Mouse (Mus musculus) embryonic fibroblast, embryonic 13.5 days (primary cell): ENCODE data around the gene Ubtd2. TPM values are rescaled to one million over a fixed set of nuclear protein-coding genes. Genes with fewer than 3 reads are reported as not detected.
"Not testable (repeated sequence)": the region's sequence is repeated elsewhere in the genome, so short reads cannot be mapped to it uniquely, and the experiment has no call there.

Experiments
- H3K27ac ChIP-seq: 2 replicates; pipeline ENCODE4 v1.5.1; 2012; ENCODE audit warnings: low read length, control low read depth, inconsistent platforms; ENCODE audit not compliant: insufficient read depth
- H3K4me1 ChIP-seq: 2 replicates; pipeline ENCODE4 v1.6.1; 2011; ENCODE audit warnings: low read length; ENCODE audit not compliant: control insufficient read depth, insufficient read depth
- H3K4me3 ChIP-seq: 2 replicates; pipeline ENCODE4 v1.5.1; 2011; ENCODE audit warnings: mild to moderate bottlenecking, control low read depth, low read length; ENCODE audit not compliant: insufficient read depth
- CTCF ChIP-seq: IDR thresholded peaks from 2 replicates; pipeline ENCODE4 v1.5.1; 2011; ENCODE audit warnings: mild to moderate bottlenecking, control low read depth, low read length, moderate library complexity, borderline replicate concordance; ENCODE audit not compliant: insufficient read depth
- POLR2A ChIP-seq: IDR thresholded peaks from 2 replicates; pipeline ENCODE4 v1.6.1; 2011; ENCODE audit warnings: low read depth, mild to moderate bottlenecking, control low read depth, low read length, moderate library complexity
- polyA plus RNA-seq: library from polyadenylated mRNA; stranded (reverse); fragments of >200 nt; gene quantifications from 2 replicates; pipeline ENCODE4 v1.2.4, GENCODE M21; 2011; ENCODE audit warnings: low read depth; ENCODE audit not compliant: missing spikeins, insufficient read length

The Ubtd2 gene
- polyA plus RNA-seq, 1 experiment = 47.0 TPM

DNA sequence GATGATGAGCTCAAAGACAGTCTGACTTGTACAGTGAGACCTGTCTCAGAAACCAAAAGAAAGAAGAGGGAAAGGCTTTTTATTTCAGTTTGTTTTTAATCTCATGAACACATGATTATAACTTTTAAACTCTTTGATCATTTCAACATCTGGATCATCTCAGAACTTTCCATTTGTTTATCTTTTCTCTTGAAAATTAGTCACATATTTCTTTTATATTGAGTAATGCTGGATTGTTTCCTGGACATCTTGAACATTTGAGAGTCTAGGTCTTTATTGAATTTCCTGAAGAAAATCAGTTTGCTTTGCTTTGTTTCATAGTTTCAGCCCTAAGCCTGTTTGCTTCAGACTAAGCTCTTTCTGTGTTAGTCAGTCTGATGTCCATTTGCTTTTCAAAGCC lies 33.2 kb downstream of the Ubtd2 start:
- Histone ChIP-seq H3K4me3 (no peak overlapping the region), H3K4me1 (peaks cover 4% of the 10 kb centered on the region; the same call in 1 of the 2 replicates), H3K27ac (peak overlapping the region; percentile 73)
- TF ChIP-seq CTCF = no peak
- no peak for TF ChIP-seq POLR2A

- Histone ChIP-seq H3K4me3 (no peak overlapping the region), H3K4me1 (peaks cover 4% of the 10 kb centered on the region; the same call in 1 of the 2 replicates), H3K27ac (peak overlapping the region; percentile 73)
- TF ChIP-seq CTCF = no peak
- no peak for TF ChIP-seq POLR2A
Measured at GRCm38 (mm10) chr11:32488808-32489670, 33.9 kb downstream of the Ubtd2 start.

- H3K27ac ChIP-seq = no peak overlapping the region
- H3K4me3 ChIP-seq = no peak overlapping the region
- peaks cover 4% of the 10 kb centered on the region; the same call in 1 of the 2 replicates for H3K4me1 ChIP-seq
- TF ChIP-seq POLR2A (no peak), CTCF (no peak)
Measured at GRCm38 (mm10) chr11:32491079-32491478, 35.9 kb downstream of the Ubtd2 start.

GRCm38 (mm10) chr11:32493312-32493711 lies 38.1 kb downstream of the Ubtd2 start:
- Histone ChIP-seq H3K4me3 (no peak overlapping the region), H3K27ac (no peak overlapping the region), H3K4me1 (peaks cover 4% of the 10 kb centered on the region; the same call in 1 of the 2 replicates)
- TF ChIP-seq POLR2A (no peak), CTCF (no peak)

DNA sequence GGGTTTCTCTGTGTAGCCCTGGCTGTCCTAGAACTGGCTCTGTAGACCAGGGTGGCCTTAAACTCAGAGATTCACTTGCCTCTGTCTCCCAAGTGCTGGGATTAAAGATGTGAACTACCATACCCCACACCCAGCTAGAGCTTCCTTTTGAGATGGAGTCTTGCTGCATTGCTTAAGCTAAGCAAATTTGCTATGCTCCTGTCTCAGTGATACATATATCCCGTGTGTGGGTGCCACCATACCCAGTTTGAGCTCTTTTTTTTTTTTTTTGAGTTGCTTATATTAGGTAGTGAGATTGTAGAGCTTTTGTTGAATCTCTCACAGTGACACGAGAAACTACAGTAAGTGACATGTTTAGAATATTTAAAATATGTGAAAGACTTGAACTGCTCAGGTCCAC lies 40.1 kb downstream of the Ubtd2 start:
- TF ChIP-seq CTCF = no peak
- TF ChIP-seq POLR2A = no peak
- Histone ChIP-seq H3K4me1 (no peaks in the 10 kb centered on the region), H3K4me3 (no peak overlapping the region), H3K27ac (no peak overlapping the region)

DNA sequence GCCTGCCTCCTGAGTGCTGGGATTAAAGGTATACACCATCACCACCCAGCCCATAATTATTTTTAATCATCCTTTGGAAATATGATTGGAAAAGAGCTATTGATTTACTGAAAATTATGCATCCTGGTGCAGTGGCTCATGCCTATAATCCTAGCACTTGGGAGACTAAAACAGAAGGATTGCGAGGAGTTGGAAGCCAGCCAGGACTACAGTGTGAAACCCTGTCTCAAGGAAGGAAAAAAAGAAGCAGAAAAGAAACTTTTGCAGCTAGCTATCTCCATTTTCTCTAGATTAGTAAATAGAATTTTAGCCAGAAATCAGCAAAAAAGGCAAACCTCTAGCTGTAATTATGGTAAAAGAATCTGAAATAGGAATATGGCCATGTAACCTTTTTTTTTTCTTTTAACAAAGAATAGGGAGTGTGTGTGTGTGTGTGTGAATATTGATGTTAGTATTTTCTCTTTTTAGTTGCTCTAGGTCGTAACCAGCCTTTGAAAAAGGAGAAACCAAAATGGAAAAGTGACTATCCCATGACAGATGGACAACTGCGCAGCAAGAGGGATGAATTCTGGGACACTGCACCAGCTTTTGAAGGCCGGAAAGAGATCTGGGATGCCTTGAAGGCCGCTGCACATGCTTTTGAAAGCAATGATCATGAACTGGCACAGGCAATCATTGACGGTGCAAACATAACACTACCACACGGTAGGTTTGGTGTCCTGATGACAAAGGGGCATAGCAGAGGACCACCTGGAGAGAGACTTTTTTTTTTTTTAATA lies 43.8 kb downstream of the Ubtd2 start:
- no peaks in the 10 kb centered on the region for H3K4me1 ChIP-seq
- no peak overlapping the region for H3K4me3 ChIP-seq
- TF ChIP-seq CTCF (no peak), POLR2A (no peak)
- no peak overlapping the region for H3K27ac ChIP-seq

DNA sequence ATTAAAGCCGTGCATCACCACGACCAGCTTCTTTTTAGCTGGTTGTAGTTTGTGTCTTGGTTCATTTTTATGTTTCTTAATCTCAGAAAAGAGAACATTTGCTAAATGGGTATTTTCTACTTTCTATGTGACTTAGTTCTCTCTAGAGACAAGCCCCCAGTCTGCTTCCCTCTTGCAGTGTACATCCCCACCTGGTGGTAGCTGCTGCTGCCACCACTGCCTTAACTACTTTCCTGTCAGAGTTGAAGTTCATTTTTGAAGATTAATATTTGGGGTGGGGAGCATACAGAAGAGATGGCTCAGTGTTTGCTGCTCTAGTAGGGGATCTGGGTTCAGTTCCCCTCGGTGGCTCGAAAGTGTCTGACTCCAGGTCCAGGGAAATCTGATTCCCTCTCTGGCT lies 44.8 kb downstream of the Ubtd2 start:
- TF ChIP-seq POLR2A = no peak
- TF ChIP-seq CTCF = no peak
- Histone ChIP-seq H3K4me3 (no peak overlapping the region), H3K4me1 (no peaks in the 10 kb centered on the region), H3K27ac (no peak overlapping the region)

GRCm38 (mm10) chr11:32503711-32504110 lies 48.5 kb downstream of the Ubtd2 start:
- H3K4me1 ChIP-seq = no peaks in the 10 kb centered on the region
- no peak overlapping the region for H3K4me3 ChIP-seq
- TF ChIP-seq POLR2A = no peak
- TF ChIP-seq CTCF = no peak
- H3K27ac ChIP-seq = no peak overlapping the region

- Histone ChIP-seq H3K4me1 (no peaks in the 10 kb centered on the region), H3K4me3 (no peak overlapping the region)
- TF ChIP-seq POLR2A (no peak), CTCF (no peak)
Measured at GRCm38 (mm10) chr11:32505091-32505739, 50.0 kb downstream of the Ubtd2 start.

DNA sequence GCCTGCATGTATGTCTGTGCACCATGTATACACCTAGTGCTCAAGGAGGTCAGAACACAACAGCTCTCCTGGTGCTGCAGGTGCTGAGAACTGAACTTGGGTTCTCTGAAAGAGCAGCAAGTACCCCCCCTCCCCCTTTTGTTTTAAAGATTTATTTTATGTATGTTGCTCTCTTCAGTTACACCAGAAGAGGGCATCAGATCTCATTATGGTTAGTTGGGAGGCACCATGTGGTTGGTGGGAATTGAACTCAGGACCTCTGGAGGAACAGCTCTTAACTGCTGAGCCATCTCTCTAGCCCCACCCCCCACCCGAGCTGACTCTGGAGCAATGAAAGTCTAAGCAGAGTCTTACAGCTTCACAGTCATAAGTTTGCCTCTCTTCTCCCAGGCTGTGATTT lies 55.8 kb downstream of the Ubtd2 start:
- Histone ChIP-seq H3K4me1 (no peaks in the 10 kb centered on the region), H3K4me3 (no peak overlapping the region), H3K27ac (no peak overlapping the region)
- TF ChIP-seq POLR2A (no peak), CTCF (no peak)

More at GRCm38 (mm10) chr11:32505091-32505739, 50.0 kb downstream of the Ubtd2 start:
- no peak overlapping the region for H3K27ac ChIP-seq

- not testable (repeated sequence) for H3K4me1 ChIP-seq, H3K27ac ChIP-seq, H3K4me3 ChIP-seq
Measured at GRCm38 (mm10) chr11:32514853-32515252, 59.7 kb downstream of the Ubtd2 start.
